Mouse (Mus musculus): ENCODE data around the gene Usp24.

DNA sequence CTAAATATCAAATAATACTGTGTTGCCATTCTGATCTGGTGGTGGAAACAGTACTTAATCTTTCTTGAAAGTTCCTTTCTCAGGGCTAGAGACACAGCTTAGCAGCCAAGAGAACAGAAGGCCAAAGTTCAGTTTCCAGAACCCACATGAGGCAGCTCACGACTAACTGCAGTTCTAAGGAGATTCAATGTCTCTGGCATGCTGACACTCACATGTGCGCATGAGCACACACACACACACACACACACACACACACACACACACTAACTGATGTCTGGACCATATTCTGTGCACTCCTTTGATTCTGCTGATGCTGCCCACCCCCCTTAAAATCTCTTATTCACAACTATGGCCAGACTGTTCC is 34.9 kb upstream of the Usp24 start:
- no peak for TF ChIP-seq CTCF (IDR thresholded peaks at IDR 0.05; ENCODE audit: low read depth)
- TF ChIP-seq EP300 (IDR thresholded peaks at IDR 0.05; ENCODE audit: low read depth) = no peak
